Mouse (Mus musculus) lung, postnatal 4 days (tissue): ENCODE data around the gene Kcnc1.

Experiments
- DNase-seq, 2 experiments: peaks; one replicate each; pipeline ENCODE4 v3.0.0; 2021

The Kcnc1 gene

DNA sequence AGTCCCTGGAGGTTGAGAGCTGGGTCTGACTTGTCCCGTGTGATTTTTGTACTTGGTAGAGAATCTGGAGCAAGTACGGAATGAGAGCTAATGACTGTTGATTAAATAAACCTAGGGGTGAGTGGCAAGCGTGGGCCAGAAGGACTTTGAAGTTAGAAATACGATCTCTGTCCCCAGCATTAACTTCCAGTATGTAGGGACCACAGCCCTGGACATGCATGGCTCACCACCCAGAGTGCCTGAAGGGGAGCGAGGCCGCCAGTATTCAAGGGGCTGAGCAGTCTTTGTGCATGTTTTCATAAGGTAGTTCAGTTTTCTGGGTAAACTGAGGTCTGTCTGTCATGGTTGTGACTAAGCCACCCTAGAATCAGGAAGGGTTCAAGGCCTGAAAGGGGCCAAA is 726 bp upstream of the Kcnc1 start:
- no peak for DNase-seq

- no peak for DNase-seq
Measured at GRCm38 (mm10) chr7:46396928-46397731, 833 bp downstream of the Kcnc1 start.

DNA sequence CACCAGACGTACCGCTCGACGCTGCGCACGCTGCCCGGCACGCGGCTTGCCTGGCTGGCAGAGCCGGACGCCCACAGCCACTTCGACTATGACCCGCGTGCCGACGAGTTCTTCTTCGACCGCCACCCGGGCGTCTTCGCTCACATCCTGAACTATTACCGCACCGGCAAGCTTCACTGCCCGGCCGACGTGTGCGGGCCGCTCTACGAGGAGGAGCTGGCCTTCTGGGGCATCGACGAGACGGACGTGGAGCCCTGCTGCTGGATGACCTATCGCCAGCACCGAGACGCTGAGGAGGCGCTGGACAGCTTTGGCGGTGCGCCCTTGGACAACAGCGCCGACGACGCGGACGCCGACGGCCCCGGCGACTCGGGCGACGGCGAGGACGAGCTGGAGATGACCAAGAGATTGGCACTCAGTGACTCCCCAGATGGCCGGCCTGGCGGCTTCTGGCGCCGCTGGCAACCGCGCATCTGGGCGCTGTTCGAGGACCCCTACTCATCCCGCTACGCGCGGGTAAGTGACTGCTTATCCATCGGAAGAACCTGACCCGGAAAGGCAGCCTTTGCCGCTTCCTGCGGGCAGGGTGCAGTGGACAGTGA is 1.5 kb downstream of the Kcnc1 start:
- no peak for DNase-seq

DNA sequence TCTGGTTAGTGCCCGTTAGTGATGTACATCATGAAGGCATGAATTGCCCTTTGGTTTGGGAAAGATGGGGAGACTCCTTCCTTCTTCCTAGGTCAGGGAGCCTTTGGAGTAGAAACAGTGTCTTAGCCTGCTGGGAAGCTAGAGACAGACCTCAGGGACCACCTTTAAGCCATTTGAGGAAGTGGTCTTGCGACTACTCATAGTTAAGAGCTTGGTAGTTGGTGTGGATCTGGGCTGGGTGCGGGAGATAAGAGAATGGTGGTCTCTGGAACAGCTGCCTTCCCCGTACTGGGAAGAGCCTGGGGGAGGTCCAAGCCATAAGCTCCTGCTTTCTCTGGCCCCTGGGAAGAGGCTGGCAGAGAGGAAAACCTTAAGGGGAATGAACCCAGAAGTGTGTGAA is 2.3 kb downstream of the Kcnc1 start:
- DNase-seq, result no peak

GRCm38 (mm10) chr7:46399676-46400075 is 3.4 kb downstream of the Kcnc1 start:
- DNase-seq, result no peak

GRCm38 (mm10) chr7:46400346-46400745 is 4.0 kb downstream of the Kcnc1 start:
- no peak for DNase-seq

DNA sequence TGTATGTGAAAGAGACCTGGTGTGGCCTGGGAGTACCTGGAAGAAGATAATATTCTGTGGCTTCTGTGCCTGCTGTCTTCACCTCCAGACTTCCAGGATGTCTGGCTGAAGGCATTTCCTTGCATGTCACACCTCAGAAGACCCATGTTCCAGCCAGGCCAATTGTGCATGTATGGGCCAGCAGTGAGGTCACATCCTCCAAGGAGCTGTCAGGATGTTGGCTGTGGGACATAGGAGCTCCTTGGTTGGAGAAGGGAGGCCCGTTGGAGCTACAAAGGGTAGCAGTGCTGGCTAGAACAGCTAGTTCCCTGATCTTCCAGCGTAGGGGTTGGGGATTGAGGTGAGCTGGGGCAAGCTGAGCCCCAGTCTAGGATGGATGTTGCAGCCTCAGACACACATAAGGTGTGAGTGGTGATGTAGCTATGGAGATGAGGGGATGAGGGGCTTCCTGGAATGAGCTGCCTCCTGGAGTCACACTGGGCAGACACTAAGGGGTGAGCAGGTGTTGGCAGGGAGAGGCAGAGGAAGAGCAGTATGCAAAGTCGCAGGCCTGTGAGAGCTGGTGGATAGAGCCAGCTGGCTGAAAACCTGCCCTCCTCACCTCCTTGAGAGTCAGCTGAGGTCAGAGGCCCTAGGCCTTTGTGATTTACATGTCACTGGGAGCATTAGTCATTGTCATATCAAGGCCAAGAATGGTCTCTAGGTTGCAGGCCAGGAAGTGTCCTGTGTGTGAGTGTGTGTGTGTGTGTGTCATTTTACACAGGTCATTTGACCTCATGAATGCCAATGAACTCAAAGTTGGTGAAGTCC is 5.3 kb downstream of the Kcnc1 start:
- DNase-seq, result no peak

- no peak for DNase-seq
Measured at GRCm38 (mm10) chr7:46403616-46404485, 7.6 kb downstream of the Kcnc1 start.

DNA sequence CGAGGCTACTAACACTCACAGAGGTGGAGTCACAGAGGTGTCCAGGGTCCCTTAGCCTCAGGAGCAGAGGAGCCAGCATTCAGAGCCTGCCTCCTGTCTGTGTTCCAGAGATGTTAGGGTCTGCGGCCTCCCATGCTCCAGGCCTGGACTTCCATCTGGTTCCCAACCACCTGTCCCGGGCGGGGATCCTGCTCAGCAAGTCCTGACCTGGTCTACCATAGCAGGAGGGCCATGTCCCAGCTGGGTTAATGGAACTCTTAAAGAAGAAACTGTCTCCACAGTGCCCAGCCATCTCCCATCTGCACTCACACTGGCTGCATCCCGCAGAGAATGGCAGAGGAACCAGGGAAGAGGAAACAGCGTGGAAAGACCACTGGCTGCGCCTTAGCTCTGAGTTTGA is 8.5 kb downstream of the Kcnc1 start:
- DNase-seq, result no peak

GRCm38 (mm10) chr7:46408606-46409005 is 12.3 kb downstream of the Kcnc1 start:
- no peak for DNase-seq

DNA sequence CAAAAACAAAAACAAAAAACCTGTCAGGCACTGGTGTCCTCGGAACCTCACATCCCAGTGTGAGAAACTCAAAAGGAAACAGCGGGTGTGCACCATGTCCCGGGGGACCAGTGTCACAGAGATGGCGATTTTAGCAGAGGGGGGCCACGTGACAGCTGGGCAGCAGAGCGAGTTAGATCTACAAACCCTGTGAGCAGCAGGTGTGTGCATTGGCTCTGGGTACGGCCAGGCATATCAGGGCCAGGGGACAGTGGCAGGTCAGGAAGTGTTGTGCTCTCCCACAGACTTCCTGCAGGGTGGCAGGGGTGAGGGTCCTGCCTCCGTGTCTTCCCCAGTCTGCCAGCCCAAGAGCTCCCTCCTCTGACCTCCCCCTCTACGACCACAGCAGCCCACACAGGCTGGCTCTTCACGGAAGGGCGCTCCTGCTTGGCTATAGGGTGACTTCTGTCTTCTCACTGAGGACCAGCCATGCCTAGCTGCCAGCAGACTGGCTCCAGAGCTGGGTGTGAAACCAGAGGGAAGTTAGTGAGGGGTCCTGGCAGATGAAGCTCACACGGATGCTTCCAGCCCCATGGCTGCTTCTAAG is 13.0 kb downstream of the Kcnc1 start:
- DNase-seq, result no peak

- DNase-seq, result no peak
Measured at GRCm38 (mm10) chr7:46410727-46411126, 14.4 kb downstream of the Kcnc1 start.

DNA sequence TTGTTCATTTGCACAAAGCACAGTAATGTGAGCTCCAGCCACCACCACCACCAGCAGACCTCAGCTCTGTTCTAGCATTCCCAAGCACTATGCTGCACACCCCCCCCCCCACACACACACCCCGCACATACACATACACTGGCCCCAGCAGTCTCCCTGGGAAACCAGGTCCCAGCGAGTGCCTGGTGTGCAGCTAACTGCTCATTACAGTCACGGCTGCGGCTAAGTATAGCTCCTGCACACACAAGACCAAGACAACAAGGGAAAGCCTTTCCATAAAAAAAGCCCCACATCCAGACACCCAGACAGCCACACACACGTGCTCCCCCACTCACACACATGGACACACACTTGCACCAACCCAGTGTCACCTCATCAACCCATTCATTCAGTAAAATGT is 16.5 kb downstream of the Kcnc1 start:
- DNase-seq, result no peak

GRCm38 (mm10) chr7:46413959-46414725 is 17.8 kb downstream of the Kcnc1 start:
- no peak for DNase-seq

DNA sequence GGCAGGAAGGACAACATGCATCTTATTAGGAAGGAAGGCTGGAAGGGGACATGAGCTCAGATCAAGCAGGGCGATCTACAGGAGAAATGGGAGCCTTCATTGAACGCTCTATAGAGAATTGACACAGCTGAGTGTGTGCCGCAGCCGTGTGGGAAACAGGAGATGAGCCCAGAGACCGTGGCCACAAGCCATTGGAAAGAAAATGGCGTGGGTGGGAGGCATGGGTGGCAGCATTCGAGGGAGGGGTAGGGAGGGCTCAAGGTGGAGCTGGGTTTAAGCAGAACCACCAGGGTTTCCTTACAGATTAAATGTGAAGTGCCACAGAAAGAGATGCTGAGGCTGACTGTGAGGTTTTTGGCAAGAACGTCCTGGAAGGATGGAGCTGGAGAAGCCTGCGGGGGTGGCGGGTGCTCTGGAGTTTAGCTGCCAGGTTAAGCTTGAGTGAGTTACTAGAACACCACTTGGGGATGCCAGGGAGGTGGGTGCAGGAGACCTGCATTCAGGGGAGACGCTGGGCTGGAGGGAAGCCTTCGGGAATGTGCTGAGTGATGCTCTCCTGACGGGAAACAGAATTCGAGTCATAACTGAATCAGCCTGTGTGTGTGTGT is 19.6 kb downstream of the Kcnc1 start:
- DNase-seq, result no peak

DNA sequence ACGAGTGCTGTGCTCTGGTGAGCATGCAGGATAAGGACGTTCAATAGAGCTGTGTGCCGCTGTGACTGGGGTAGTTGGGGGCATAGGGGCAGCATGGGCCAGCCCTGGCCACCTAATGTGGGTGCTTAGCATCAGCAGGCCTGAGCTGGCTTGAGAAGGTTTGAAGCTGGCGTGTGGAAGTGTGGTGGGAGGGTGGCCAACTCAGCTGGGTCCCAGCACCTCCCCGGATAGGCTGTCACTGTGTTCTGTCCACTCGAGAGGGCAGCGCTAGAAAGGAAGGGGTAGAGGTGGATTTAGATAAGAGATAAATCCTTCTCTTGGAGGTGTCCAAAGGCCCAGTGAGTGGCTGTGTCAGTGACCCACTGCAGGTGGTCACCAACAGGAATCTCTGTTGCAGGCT is 21.2 kb downstream of the Kcnc1 start:
- no peak for DNase-seq

DNA sequence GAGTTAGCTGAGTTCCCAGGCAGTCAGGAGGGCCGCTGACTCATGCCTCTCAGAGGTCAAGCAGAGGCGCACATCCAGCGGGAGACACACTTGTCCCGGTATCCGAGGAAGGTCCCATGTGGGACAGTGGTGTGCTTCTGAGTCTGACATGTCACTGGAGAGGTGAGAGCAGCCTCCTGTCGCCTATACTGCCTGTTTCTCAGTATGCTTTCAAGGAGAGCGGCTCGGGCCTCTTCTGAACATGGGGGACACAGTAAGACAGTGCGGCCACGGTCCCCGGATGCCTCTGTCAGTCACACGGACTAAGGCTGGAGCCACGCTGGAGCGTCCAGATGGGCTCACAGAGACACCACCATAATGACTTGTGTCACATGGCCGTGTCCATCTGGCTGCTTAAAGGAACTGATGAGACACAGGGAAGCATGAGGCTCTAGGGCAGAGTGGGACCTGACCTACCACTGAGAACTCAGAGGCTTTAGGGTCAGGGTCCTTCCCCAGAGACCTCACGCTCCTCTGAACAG is 21.9 kb downstream of the Kcnc1 start:
- no peak for DNase-seq

GRCm38 (mm10) chr7:46421535-46421934 is 25.2 kb downstream of the Kcnc1 start:
- DNase-seq, result no peak

- DNase-seq, result no peak
Measured at GRCm38 (mm10) chr7:46422052-46422763, 25.9 kb downstream of the Kcnc1 start.

DNA sequence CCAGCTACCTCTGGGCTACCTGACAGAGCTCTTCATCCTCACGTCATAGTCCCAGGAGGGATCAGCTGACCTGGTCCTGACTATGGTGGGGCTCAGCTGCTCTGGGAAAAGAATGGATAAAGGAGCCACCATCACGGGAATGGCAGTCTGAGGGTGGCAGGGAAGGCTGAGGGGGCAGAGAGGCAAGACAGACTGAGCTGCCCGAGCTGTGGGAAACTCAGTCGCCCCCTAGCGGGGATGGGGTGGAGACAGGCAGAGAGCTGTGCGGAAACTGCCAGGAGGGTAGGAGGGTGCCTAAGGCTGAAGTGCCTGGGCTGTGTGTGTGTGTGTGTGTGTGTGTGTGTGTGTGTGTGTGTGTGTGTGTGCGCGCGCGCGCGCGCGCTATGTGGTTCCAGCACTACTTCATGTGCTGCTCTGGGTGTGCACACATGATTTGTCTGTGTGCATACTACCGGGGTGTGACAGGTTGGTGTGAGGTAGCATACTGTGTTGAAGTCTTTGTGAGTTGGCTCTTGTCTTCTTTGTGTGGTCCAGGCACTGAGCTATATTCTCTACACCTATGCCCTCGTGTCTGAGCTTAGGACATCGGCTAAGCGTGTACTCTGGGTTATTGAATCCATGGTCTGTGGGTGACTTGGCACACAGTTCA is 26.6 kb downstream of the Kcnc1 start:
- peak; percentile 43 to 58 for DNase-seq
